Mouse (Mus musculus): ENCODE results near the gene Epha2. TPM values are rescaled to one million over a fixed set of nuclear protein-coding genes. Genes with fewer than 3 reads are reported as not detected.

Epha2 gene
- polyA plus RNA-seq, 1 experiment from 2014 or later, result 2.1 TPM

DNA sequence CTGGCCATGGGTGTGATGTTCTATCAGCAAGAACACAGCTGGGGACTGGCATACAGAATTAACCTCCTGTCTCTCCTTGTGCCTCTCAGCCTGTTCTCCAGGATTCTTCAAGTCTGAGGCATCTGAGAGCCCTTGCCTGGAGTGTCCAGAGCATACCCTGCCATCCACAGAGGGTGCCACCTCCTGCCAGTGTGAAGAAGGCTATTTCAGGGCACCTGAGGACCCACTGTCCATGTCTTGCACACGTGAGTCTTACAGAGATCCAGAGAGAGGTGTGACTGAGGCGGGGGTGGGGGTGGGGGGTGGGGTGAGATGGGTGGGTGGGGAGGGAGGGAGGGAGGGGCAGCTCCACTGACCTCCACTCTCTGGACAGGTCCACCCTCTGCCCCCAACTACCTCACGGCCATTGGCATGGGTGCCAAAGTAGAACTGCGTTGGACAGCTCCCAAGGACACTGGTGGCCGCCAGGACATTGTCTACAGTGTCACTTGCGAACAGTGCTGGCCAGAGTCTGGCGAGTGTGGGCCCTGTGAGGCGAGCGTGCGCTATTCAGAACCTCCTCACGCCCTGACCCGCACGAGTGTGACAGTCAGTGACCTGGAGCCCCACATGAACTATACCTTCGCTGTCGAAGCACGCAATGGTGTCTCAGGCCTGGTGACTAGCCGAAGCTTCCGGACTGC lies 15.6 kb downstream of the Epha2 start:
- Histone ChIP-seq H3K9me3 (replicated peaks) (no peaks in the 10 kb centered on the region), H3K27me3 (replicated peaks) (0 out of 2 replicates have a peak, but pooled peaks cover 4% of the 10 kb centered on the region), H3K4me1 (peaks cover 35% of the 10 kb centered on the region), H3K36me3 (peaks cover 21% of the 10 kb centered on the region), H3K9ac (no peak overlapping the region), H3K27ac (no peak overlapping the region), H3K4me3 (no peak overlapping the region), H3K4me2 (no peak overlapping the region)
- WGBS (ENCODE audit: insufficient replicate concordance), result 67% methylated on average over 18 of the region's 18 CpGs
- ATAC-seq, result no peak

DNA sequence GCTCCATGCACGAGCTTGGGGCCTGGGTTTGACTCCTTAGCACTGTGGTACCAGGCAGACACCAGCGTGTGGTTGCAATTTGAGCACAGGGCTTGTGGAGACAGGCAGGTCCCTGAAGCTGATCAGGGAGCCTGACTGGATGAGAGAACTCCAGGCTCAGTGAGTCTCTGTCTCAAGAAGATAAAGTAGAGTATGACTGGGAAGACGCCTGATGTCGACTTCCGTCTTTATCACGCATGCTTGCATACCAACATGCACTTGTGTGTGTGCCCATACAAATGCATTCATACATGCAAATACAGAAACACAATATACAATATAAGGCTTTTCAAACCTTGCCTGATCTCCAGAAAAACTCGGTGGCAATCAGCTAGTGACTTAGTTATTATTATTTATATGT lies 16.9 kb downstream of the Epha2 start:
- Histone ChIP-seq H3K27ac (no peak overlapping the region), H3K27me3 (replicated peaks) (0 out of 2 replicates have a peak, but pooled peaks cover 3% of the 10 kb centered on the region), H3K36me3 (peaks cover 33% of the 10 kb centered on the region), H3K9me3 (replicated peaks) (no peaks in the 10 kb centered on the region), H3K4me2 (no peak overlapping the region), H3K9ac (no peak overlapping the region), H3K4me3 (no peak overlapping the region), H3K4me1 (peaks cover 22% of the 10 kb centered on the region)
- 55% methylated on average over 7 of the region's 7 CpGs for WGBS (ENCODE audit: insufficient replicate concordance)
- no peak for ATAC-seq

DNA sequence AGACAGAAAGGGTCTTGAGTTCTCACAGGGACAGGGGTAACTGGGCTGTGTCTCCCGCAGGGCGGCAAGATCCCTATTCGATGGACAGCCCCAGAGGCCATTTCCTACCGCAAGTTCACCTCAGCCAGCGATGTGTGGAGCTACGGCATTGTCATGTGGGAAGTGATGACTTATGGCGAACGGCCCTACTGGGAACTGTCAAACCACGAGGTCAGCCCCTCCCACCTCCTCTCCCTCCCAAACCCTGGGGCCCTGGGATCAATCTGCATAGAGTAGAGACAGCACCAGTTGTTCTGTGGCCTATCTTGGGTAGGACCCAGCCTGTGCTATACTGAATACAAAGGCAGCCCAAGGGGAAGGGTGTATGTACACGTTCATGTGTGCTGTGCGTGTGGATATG lies 21.5 kb downstream of the Epha2 start:
- H3K4me3 ChIP-seq, result no peak overlapping the region
- H3K9ac ChIP-seq, result no peak overlapping the region
- no peaks in the 10 kb centered on the region for H3K4me1 ChIP-seq
- 47% methylated on average over 11 of the region's 11 CpGs for WGBS (ENCODE audit: insufficient replicate concordance)
- peak; percentile 20; the same call in 1 of the 2 replicates for ATAC-seq
- H3K9me3 ChIP-seq (replicated peaks), result no peaks in the 10 kb centered on the region
- peaks cover 55% of the 10 kb centered on the region for H3K36me3 ChIP-seq
- peaks cover 16% of the 10 kb centered on the region; the same call in 1 of the 2 replicates for H3K27me3 ChIP-seq (replicated peaks)
- no peak overlapping the region for H3K4me2 ChIP-seq
- no peak overlapping the region for H3K27ac ChIP-seq

DNA sequence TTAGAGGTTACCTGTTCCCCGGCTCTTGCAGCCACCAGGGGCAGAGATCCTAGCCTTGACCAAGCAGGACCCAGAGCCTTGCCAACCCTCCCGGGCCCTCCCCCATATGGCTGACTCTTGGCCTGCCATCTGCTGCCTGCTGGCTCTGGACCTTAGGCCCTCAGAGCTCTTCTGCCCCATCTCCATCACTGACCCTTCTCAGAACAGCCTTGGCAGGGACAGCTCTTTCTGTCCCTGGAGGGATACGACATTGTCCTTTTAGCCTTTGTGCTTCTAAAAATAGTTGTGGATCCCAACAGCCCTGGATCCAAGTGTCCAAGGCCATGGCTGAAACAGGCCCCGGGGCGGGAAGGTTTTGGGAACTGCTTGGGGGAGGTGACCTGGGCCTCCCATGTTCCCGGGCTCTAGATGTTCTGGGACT lies 23.7 kb downstream of the Epha2 start:
- 68% methylated on average over 6 of the region's 6 CpGs for WGBS (ENCODE audit: insufficient replicate concordance)
- peaks cover 16% of the 10 kb centered on the region; the same call in 1 of the 2 replicates for H3K27me3 ChIP-seq (replicated peaks)
- no peaks in the 10 kb centered on the region for H3K9me3 ChIP-seq (replicated peaks)
- H3K36me3 ChIP-seq, result peaks cover 53% of the 10 kb centered on the region
- no peak overlapping the region for H3K4me2 ChIP-seq
- no peak for ATAC-seq
- H3K27ac ChIP-seq, result no peak overlapping the region
- no peaks in the 10 kb centered on the region for H3K4me1 ChIP-seq
- H3K9ac ChIP-seq, result no peak overlapping the region
- no peak overlapping the region for H3K4me3 ChIP-seq

DNA sequence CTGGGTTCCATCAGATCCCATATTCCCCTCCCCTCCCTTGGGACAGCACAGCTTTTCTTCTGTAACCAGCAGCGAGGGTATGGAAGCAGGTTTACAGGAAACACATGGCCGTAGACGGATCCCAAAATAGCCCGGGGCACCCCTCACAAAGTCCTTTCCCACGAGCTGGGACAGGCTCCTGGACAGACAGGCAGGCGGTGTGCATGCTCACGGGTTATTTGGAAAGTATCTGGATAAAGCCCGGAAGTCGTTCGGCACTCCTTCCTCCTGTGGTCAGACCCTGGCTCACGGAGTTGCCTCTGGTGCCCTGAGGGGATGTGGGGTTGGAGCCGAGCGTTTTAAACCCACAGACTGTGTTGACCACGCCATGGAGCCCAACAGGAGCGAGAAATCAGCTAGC lies 24.6 kb downstream of the Epha2 start:
- 24% methylated on average over 15 of the region's 15 CpGs for WGBS (ENCODE audit: insufficient replicate concordance)
- Histone ChIP-seq H3K4me3 (no peak overlapping the region), H3K9me3 (replicated peaks) (no peaks in the 10 kb centered on the region), H3K4me2 (no peak overlapping the region), H3K27ac (no peak overlapping the region), H3K27me3 (replicated peaks) (peaks cover 16% of the 10 kb centered on the region; the same call in 1 of the 2 replicates), H3K36me3 (peaks cover 53% of the 10 kb centered on the region), H3K4me1 (no peaks in the 10 kb centered on the region), H3K9ac (no peak overlapping the region)
- no peak for ATAC-seq

DNA sequence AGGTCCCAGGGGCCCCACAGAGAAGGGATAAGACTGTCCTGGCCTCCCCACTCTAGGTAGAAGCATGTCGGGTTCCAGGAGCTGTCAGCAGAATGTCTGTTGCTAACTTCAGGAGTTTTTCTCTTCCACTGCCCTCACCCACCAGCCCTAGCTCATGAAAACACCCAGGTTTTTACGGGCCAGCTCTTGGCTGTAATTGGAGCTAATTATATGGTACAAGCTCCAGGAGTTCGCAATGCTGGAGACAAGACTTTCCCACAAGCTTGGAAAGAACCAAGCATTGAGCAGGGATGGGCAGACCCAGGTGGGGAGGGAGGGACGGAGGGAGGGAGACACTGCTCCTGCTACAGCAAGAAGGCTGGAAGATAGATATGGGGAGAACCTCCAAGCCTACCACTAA lies 26.0 kb downstream of the Epha2 start:
- H3K27me3 ChIP-seq (replicated peaks), result peaks cover 24% of the 10 kb centered on the region
- no peak overlapping the region for H3K4me2 ChIP-seq
- H3K9me3 ChIP-seq (replicated peaks), result no peaks in the 10 kb centered on the region
- H3K36me3 ChIP-seq, result peaks cover 41% of the 10 kb centered on the region
- H3K4me3 ChIP-seq, result no peak overlapping the region
- no peak overlapping the region for H3K27ac ChIP-seq
- no peak overlapping the region for H3K9ac ChIP-seq
- ATAC-seq, result no peak
- no peaks in the 10 kb centered on the region for H3K4me1 ChIP-seq
- 57% methylated on average over 4 of the region's 4 CpGs for WGBS (ENCODE audit: insufficient replicate concordance)

DNA sequence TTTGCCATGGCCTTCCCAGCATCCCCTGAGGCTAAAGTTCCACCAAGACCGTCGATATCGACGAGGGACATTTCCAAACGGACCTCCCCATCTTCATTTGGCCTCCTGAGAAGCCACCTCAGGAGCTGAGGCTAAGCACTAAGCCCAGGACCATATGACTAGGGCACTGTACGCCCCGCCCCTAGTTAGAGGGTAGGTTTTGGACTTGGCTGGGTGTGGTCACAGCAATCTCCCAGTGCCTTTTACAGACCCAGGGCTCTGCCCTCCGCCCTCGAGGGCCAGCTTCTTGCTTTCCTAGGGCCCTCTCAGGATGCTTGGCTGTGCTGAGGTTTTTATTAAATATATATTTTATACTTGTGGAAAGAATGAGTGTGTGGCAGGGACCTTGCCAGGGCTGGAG lies 27.7 kb downstream of the Epha2 start:
- H3K27me3 ChIP-seq (replicated peaks), result peaks cover 35% of the 10 kb centered on the region
- no peaks in the 10 kb centered on the region for H3K9me3 ChIP-seq (replicated peaks)
- no peak overlapping the region for H3K4me3 ChIP-seq
- no peak overlapping the region for H3K27ac ChIP-seq
- ATAC-seq, result no peak
- H3K9ac ChIP-seq, result no peak overlapping the region
- H3K4me1 ChIP-seq, result no peaks in the 10 kb centered on the region
- WGBS (ENCODE audit: insufficient replicate concordance), result 60% methylated on average over 9 of the region's 9 CpGs
- H3K4me2 ChIP-seq, result no peak overlapping the region
- H3K36me3 ChIP-seq, result peaks cover 24% of the 10 kb centered on the region

DNA sequence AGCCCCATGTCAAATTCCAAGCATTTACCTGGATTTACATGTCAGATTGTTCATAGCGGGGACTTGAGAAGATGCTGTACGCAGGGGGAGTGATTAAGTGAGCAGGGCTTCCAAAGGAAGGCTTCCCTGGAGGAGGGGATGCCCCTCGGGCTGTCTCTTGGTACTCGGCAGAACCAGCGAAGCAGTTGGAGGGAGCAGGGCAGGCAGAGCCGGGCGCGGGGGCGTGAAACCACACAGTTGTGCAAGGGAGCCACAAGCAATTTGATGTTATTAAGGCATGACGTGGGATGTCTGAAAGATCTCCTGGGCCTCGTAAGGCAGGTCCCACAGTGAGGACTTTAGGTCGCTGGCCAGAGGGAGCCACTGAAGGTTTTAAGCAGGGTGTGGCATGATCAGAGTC lies 28.9 kb downstream of the Epha2 start:
- Histone ChIP-seq H3K9me3 (replicated peaks) (no peaks in the 10 kb centered on the region), H3K4me2 (no peak overlapping the region), H3K9ac (no peak overlapping the region), H3K27ac (no peak overlapping the region), H3K4me3 (no peak overlapping the region), H3K36me3 (0 out of 2 replicates have a peak, but pooled peaks cover 13% of the 10 kb centered on the region), H3K27me3 (replicated peaks) (peaks cover 35% of the 10 kb centered on the region), H3K4me1 (no peaks in the 10 kb centered on the region)
- no peak for ATAC-seq
- WGBS (ENCODE audit: insufficient replicate concordance), result 53% methylated on average over 12 of the region's 12 CpGs

DNA sequence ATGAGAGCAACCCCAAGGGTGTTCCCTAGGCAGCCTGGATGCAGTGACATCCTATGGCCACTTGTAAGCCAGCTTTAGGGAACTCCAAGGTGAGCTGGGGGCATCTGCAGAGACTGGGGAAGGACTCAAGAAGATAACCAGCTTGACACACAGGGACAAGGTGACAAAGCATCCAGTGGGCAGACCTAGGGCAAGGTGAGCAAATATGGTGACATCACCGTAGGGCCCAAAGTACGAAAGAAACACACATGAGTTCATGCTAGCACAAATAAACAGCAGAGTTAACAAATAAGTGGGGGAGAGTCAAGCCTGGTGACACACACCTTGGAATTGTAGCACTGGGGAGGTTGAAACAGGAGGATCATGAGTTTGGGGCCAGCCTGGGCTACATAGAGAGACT lies 30.4 kb downstream of the Epha2 start:
- Histone ChIP-seq H3K9me3 (replicated peaks) (no peaks in the 10 kb centered on the region), H3K4me2 (no peak overlapping the region), H3K4me3 (no peak overlapping the region), H3K27ac (no peak overlapping the region), H3K36me3 (0 out of 2 replicates have a peak, but pooled peaks cover 8% of the 10 kb centered on the region), H3K4me1 (no peaks in the 10 kb centered on the region), H3K27me3 (replicated peaks) (peaks cover 36% of the 10 kb centered on the region), H3K9ac (no peak overlapping the region)
- no peak for ATAC-seq
- WGBS (ENCODE audit: insufficient replicate concordance), result 85% methylated on average over 2 of the region's 2 CpGs

DNA sequence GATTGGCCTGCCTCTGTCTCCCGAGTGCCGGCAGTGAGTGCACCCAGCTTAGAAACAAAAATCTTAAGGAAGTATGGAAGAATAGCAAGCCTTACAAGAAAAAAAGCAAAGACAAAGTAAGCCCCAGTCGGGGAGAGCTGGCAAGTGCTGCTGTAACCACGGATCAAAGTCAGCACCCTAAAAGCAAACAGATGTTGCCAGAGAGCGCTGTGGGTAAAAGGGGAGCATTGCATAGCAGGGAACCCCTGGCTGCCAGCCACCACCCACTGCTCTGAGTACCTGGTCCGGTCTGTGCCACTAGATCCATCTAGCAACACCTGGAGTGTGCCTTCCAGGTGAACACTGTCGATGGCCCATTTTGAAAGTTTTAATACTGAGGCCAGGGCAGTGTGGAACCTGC lies 31.2 kb downstream of the Epha2 start:
- Histone ChIP-seq H3K4me2 (no peak overlapping the region), H3K27me3 (replicated peaks) (peaks cover 28% of the 10 kb centered on the region), H3K9ac (no peak overlapping the region), H3K27ac (no peak overlapping the region), H3K9me3 (replicated peaks) (no peaks in the 10 kb centered on the region), H3K36me3 (0 out of 2 replicates have a peak, but pooled peaks cover 8% of the 10 kb centered on the region), H3K4me3 (no peak overlapping the region), H3K4me1 (no peaks in the 10 kb centered on the region)
- no peak for ATAC-seq
- WGBS (ENCODE audit: insufficient replicate concordance), result 64% methylated on average over 7 of the region's 7 CpGs

DNA sequence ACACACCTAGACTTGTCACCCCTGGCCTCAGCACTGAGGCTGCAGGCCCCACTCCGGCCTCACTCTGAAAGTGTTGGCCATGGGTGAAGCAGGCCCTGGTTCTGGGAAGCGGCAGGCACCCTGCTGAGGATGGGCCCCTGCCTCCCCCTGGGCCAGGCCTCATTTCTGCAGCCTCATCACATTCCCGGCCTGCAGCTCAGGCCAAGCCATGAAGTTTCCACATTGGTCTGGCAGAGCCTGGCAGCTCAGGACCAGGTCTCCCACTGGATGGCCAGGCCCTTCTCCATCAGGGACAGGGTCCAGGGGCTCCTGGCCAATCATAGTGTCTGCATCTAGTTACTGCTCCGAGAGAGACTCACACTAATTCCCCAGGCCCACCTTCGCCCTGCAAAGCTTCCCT lies 33.7 kb downstream of the Epha2 start:
- no peak for ATAC-seq
- WGBS (ENCODE audit: insufficient replicate concordance), result 62% methylated on average over 5 of the region's 5 CpGs

DNA sequence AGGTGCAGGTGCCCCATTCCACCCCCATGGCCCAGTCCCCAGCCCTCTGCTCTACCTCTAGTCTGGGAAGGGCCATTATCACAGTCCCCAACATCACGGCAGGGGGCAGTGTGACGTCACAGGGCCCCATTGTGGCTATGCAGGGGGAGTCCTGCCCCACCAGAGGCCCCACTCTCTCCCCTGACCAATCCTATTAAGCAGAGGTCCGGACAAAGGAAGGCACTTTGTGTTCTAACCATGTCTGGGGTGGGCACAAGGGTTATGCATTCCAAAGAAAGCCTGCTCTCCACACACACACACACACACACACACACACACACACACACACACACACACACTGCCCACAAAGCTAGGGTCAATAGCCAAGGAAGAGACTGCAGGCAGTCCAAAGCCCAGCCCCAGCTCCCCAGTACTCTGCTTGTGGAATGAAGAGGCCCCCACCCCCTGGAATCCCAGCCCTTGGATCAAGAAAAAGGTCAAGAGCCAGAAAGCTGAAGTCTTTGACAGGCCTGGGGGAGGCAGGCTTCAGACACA lies 34.3 kb downstream of the Epha2 start:
- no peak overlapping the region for H3K4me3 ChIP-seq
- H3K27me3 ChIP-seq (replicated peaks), result peaks cover 56% of the 10 kb centered on the region
- no peak for ATAC-seq
- WGBS (ENCODE audit: insufficient replicate concordance), result 25% methylated on average over 3 of the region's 3 CpGs
- H3K27ac ChIP-seq, result no peak overlapping the region
- no peaks in the 10 kb centered on the region for H3K9me3 ChIP-seq (replicated peaks)
- no peaks in the 10 kb centered on the region for H3K36me3 ChIP-seq
- H3K9ac ChIP-seq, result no peak overlapping the region
- no peak overlapping the region for H3K4me2 ChIP-seq
- H3K4me1 ChIP-seq, result peaks cover 8% of the 10 kb centered on the region; the same call in 1 of the 2 replicates

More for the DNA sequence above, 33.7 kb downstream of the Epha2 start:
- Histone ChIP-seq H3K4me2 (no peak overlapping the region), H3K36me3 (no peaks in the 10 kb centered on the region), H3K4me3 (no peak overlapping the region), H3K4me1 (peaks cover 8% of the 10 kb centered on the region; the same call in 1 of the 2 replicates), H3K9me3 (replicated peaks) (no peaks in the 10 kb centered on the region), H3K9ac (no peak overlapping the region), H3K27me3 (replicated peaks) (peaks cover 50% of the 10 kb centered on the region), H3K27ac (no peak overlapping the region)
